In genomic region chr1:63005013-63005646, GRCm38 (mm10) we compare ENCODE assay signal across 18 mouse cellular contexts.
DNase-seq lines count a peak whose midpoint lies in the region; ATAC-seq and TF ChIP-seq lines count a peak whose summit lies in the region.
"Had no signal": no experiment of that assay in that cellular context is flagged by ENCODE, and none has a peak within 500 bp of the region (broad histone marks: within the 10 kb centered on the region; RNA-seq: fewer than 3 reads in every experiment).

No protein-coding gene starts in this region.

- no peaks in the 10 kb centered on the region for H3K36me3 ChIP-seq in lung, embryonic 16.5 days (ENCODE audit: control insufficient read depth, insufficient read depth, low read length)
- H3K36me3 ChIP-seq in kidney, adult 2 months (ENCODE audit: control insufficient read depth, insufficient read depth, low read length), result no peaks in the 10 kb centered on the region
- H3K36me3 ChIP-seq: embryonic facial prominence, embryonic 15.5 days; limb, embryonic 13.5 days; neural tube, embryonic 12.5 days had no signal

- no peak for TF ChIP-seq POLR2A in lung, adult 2 months (IDR thresholded peaks at IDR 0.05; ENCODE audit: borderline replicate concordance, extremely low read depth, low read depth, low read length)
- TF ChIP-seq POLR2A in kidney, adult 2 months (IDR thresholded peaks at IDR 0.05; ENCODE audit: low read depth, low read length), result no peak

- TF ChIP-seq CTCF in lung, adult 2 months (IDR thresholded peaks at IDR 0.05; ENCODE audit: insufficient read depth, low read length), result no peak
- no peak for TF ChIP-seq CTCF in kidney, adult 2 months (conservative IDR thresholded peaks at IDR 0.05; ENCODE audit: insufficient read depth, insufficient read length, low read depth, low read length)

- peak; percentile 81 for ATAC-seq in lung, embryonic 16.5 days (ENCODE audit: low read depth)
- ATAC-seq: forebrain, embryonic 14.5 days; inflammation-experienced regulatory T-cells, adult 6 months had no signal

- H3K27me3 ChIP-seq in lung, embryonic 16.5 days (ENCODE audit: control insufficient read depth, insufficient read depth, low read depth, low read length), result no peaks in the 10 kb centered on the region
- no peaks in the 10 kb centered on the region for H3K27me3 ChIP-seq in kidney, adult 2 months (replicated peaks; ENCODE audit: control insufficient read depth, insufficient read depth, low read length)
- H3K27me3 ChIP-seq: embryonic facial prominence, embryonic 15.5 days; limb, embryonic 13.5 days; neural tube, embryonic 12.5 days had no signal

- peak overlapping the region; percentile 23; the same call in 1 of the 2 replicates for H3K4me2 ChIP-seq in lung, embryonic 16.5 days (ENCODE audit: low read depth, low read length)
- H3K4me2 ChIP-seq: embryonic facial prominence, embryonic 15.5 days; limb, embryonic 13.5 days; neural tube, embryonic 12.5 days had no signal

- WGBS in lung, embryonic 16.5 days, result 34% methylated on average over 12 of the region's 12 CpGs
- 44% methylated on average over 12 of the region's 12 CpGs for WGBS in lung, adult 2 months
- WGBS in kidney, adult 2 months, result 32% methylated on average over 12 of the region's 12 CpGs

- DNase-seq in lung, adult 2 months, result no peak
- peak; percentile 76 for DNase-seq in kidney, adult 2 months
- peak; percentile 61 to 64 for DNase-seq in kidney, postnatal 36 days
- peak; percentile 81 for DNase-seq in yolk sac, embryonic 10.5 days (ENCODE audit: low spot score)
- no peak for DNase-seq in frontal cortex, adult 2 months (ENCODE audit: extremely low spot score in 1 of 2, low spot score in 1 of 2)
- DNase-seq in B cell, adult 2 months, result no peak
- no peak for DNase-seq in spleen, adult 12 weeks (ENCODE audit: low spot score)
- DNase-seq: gastrocnemius, adult 2 months; heart, postnatal 4 days; spleen, adult 18-20 months; thymus, adult 18-20 months had no signal

- peak overlapping the region; percentile 32; the same call in 1 of the 2 replicates for H3K27ac ChIP-seq in lung, embryonic 16.5 days (ENCODE audit: low read length)
- peak overlapping the region; percentile 5; the same call in 1 of the 2 replicates for H3K27ac ChIP-seq in kidney, adult 2 months (ENCODE audit: insufficient read depth, low read depth, low read length)
- H3K27ac ChIP-seq: embryonic facial prominence, embryonic 15.5 days; gastrocnemius, adult 2 months; limb, embryonic 13.5 days; neural tube, embryonic 12.5 days had no signal

- no peak overlapping the region for H3K9ac ChIP-seq in lung, embryonic 16.5 days (ENCODE audit: low read length)
- H3K9ac ChIP-seq: embryonic facial prominence, embryonic 15.5 days; limb, embryonic 13.5 days; neural tube, embryonic 12.5 days had no signal

- peaks cover 3% of the 10 kb centered on the region; the same call in 1 of the 2 replicates for H3K4me1 ChIP-seq in lung, embryonic 16.5 days (replicated peaks; ENCODE audit: control insufficient read depth, insufficient read depth, low read length)
- no peaks in the 10 kb centered on the region for H3K4me1 ChIP-seq in lung, adult 2 months (ENCODE audit: control insufficient read depth, insufficient read depth, low read length)
- peaks cover 2% of the 10 kb centered on the region; the same call in 1 of the 2 replicates for H3K4me1 ChIP-seq in kidney, adult 2 months (ENCODE audit: control insufficient read depth, insufficient read depth, low read length)
- H3K4me1 ChIP-seq: embryonic facial prominence, embryonic 15.5 days; limb, embryonic 13.5 days; neural tube, embryonic 12.5 days had no signal

- H3K4me3 ChIP-seq in lung, embryonic 16.5 days (ENCODE audit: low read length), result no peak overlapping the region
- no peak overlapping the region for H3K4me3 ChIP-seq in lung, adult 2 months (replicated peaks; ENCODE audit: extremely low read depth, low read depth, low read length)
- H3K4me3 ChIP-seq in kidney, adult 2 months (ENCODE audit: insufficient read depth, low read depth, low read length), result no peak overlapping the region
- H3K4me3 ChIP-seq: embryonic facial prominence, embryonic 15.5 days; gastrocnemius, adult 2 months; limb, embryonic 13.5 days; megakaryocyte, embryonic 14.5 days; neural tube, embryonic 12.5 days had no signal

- no peaks in the 10 kb centered on the region for H3K9me3 ChIP-seq in lung, embryonic 16.5 days (ENCODE audit: control insufficient read depth, low read length)
- H3K9me3 ChIP-seq: embryonic facial prominence, embryonic 15.5 days; limb, embryonic 13.5 days; megakaryocyte, embryonic 14.5 days; neural tube, embryonic 12.5 days had no signal

Comparison
In these comparisons a context has a peak if more than half of its experiments do, and no peak if none do; other contexts are left out.
1. DNase-seq: peak in kidney, adult 2 months (single experiment), kidney, postnatal 36 days (2 of 2) and yolk sac, embryonic 10.5 days (single experiment); none in lung, adult 2 months (single experiment), frontal cortex, adult 2 months (0 of 2), B cell, adult 2 months (0 of 2) and spleen, adult 12 weeks (single experiment).